Mouse (Mus musculus): ENCODE measurements around the gene Sema6c. TPM values are rescaled to one million over a fixed set of nuclear protein-coding genes. Genes with fewer than 3 reads are reported as not detected.
"Not testable (repeated sequence)": the region's sequence is repeated elsewhere in the genome, so short reads cannot be mapped to it uniquely, and the experiment has no call there.

Sema6c gene
- total and polyA plus RNA-seq, 2 experiments from 2014 or later, result 17.1 to 126 TPM

- no peak for ATAC-seq (ENCODE audit: low FRiP score)
- H3K4me3 ChIP-seq (ENCODE audit: low read depth, low read length), result no peak within 1 kb of the TSS
- no peak within 1 kb of the TSS for H3K9ac ChIP-seq (replicated peaks; ENCODE audit: low read length, poor library complexity, severe bottlenecking)
- H3K27me3 ChIP-seq (ENCODE audit: insufficient read depth, low read length), result no peaks in the 10 kb centered on the region
- H3K4me1 ChIP-seq (ENCODE audit: insufficient read depth, low read length), result no peaks in the 10 kb centered on the region
- WGBS, result 60% methylated on average over 6 of the region's 6 CpGs
- H3K36me3 ChIP-seq (ENCODE audit: insufficient read depth, low read length), result peaks cover 30% of the 10 kb centered on the region
- no peak within 1 kb of the TSS for H3K4me2 ChIP-seq (ENCODE audit: low read depth, low read length, poor library complexity, severe bottlenecking)
- no peak for DNase-seq (ENCODE audit: low spot score)
- no peaks in the 10 kb centered on the region for H3K9me3 ChIP-seq (ENCODE audit: low read length)
- no peak within 1 kb of the TSS for H3K27ac ChIP-seq (ENCODE audit: low read depth, low read length)
- TF ChIP-seq CTCF (IDR thresholded peaks at IDR 0.05), result peak; percentile 60
Observed at GRCm38 (mm10) chr3:95124246-95124645, 36.0 kb upstream of the Sema6c start, which contains the start of gene Tmod4. Tmod4 (plus strand) TSS chr3:95124476.

DNA sequence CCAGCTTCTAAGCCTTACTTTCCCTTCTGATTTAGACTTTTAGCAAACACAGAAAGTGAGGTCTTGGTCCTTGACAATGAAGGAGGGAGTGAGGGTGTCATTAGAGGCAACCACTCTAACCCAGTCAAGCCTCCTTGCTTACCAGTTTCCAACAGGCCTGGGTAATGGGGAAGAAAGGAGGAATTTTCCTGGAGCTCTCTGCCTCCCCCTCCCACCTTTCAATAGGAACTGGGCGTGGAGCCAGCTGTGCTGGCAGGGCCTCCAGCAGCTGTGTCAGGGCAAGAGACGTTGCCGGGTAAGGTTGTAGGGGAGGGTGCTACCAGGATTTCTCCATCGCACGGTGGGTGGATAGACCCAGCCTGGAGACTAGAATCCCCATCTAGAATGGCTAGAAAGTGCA lies 35.3 kb upstream of the Sema6c start:
- Histone ChIP-seq H3K36me3 (ENCODE audit: insufficient read depth, low read length) (peaks cover 30% of the 10 kb centered on the region), H3K4me1 (ENCODE audit: insufficient read depth, low read length) (no peaks in the 10 kb centered on the region), H3K27ac (ENCODE audit: low read depth, low read length) (no peak overlapping the region), H3K27me3 (ENCODE audit: insufficient read depth, low read length) (no peaks in the 10 kb centered on the region), H3K9me3 (ENCODE audit: low read length) (no peaks in the 10 kb centered on the region), H3K4me3 (ENCODE audit: low read depth, low read length) (no peak overlapping the region), H3K4me2 (ENCODE audit: low read depth, low read length, poor library complexity, severe bottlenecking) (no peak overlapping the region), H3K9ac (replicated peaks; ENCODE audit: low read length, poor library complexity, severe bottlenecking) (no peak overlapping the region)
- DNase-seq (ENCODE audit: low spot score) (peak; percentile 65), ATAC-seq (ENCODE audit: low FRiP score) (no peak)
- 36% methylated on average over 5 of the region's 5 CpGs for WGBS
- no peak for TF ChIP-seq CTCF (IDR thresholded peaks at IDR 0.05)

DNA sequence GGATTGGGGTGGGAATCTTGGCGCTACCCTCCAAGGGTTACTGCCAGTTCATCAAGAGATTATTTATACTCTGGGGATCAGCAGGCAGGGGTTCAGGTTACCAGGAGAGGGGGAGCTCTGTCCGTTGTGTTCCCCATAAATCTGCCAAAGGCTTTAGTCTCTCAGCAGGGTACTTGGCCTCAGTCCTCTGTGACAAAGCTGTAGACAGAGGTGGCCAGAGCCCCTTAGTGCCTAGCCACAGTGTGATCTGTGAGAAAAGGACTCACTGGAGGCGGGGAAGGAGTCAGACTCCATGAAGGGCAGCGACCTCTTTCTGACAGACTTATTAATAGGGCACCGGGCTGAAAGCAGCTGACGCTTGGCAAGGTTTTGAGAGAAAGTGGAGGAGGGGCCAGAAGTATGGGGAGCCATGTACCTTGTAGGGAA lies 31.0 kb upstream of the Sema6c start:
- H3K4me1 ChIP-seq (ENCODE audit: insufficient read depth, low read length), result peaks cover 6% of the 10 kb centered on the region; the same call in 1 of the 2 replicates
- no peaks in the 10 kb centered on the region for H3K27me3 ChIP-seq (ENCODE audit: insufficient read depth, low read length)
- no peak for TF ChIP-seq CTCF (IDR thresholded peaks at IDR 0.05)
- 41% methylated on average over 6 of the region's 6 CpGs for WGBS
- no peak for DNase-seq (ENCODE audit: low spot score)
- H3K4me3 ChIP-seq (ENCODE audit: low read depth, low read length), result no peak overlapping the region
- H3K9ac ChIP-seq (replicated peaks; ENCODE audit: low read length, poor library complexity, severe bottlenecking), result no peak overlapping the region
- H3K36me3 ChIP-seq (ENCODE audit: insufficient read depth, low read length), result peaks cover 13% of the 10 kb centered on the region
- no peak overlapping the region for H3K27ac ChIP-seq (ENCODE audit: low read depth, low read length)
- H3K9me3 ChIP-seq (ENCODE audit: low read length), result no peaks in the 10 kb centered on the region
- no peak for ATAC-seq (ENCODE audit: low FRiP score)
- no peak overlapping the region for H3K4me2 ChIP-seq (ENCODE audit: low read depth, low read length, poor library complexity, severe bottlenecking)

DNA sequence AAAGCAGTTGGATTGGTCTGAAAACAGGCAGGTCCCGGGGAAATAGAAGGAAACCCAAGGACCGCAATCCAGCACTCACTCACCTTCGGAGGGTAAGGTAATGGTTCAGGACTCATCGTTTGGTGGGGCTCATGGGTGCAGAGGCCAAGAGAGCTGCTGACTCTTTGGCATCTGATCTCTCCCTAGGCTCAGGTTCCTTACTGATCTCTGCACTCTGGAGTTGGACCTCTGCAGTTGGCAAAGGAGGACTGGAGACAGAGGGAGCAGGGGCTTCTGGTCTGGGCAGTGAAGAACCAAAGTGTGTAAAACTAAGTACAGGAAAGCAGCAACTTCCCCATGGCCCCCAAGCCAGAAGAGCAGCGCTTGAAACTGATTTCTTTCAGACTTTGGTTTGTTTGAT lies 30.2 kb upstream of the Sema6c start:
- TF ChIP-seq CTCF (IDR thresholded peaks at IDR 0.05), result no peak
- H3K9ac ChIP-seq (replicated peaks; ENCODE audit: low read length, poor library complexity, severe bottlenecking), result no peak overlapping the region
- H3K4me1 ChIP-seq (ENCODE audit: insufficient read depth, low read length), result peaks cover 6% of the 10 kb centered on the region; the same call in 1 of the 2 replicates
- DNase-seq (ENCODE audit: low spot score) (no peak), ATAC-seq (ENCODE audit: low FRiP score) (no peak)
- H3K9me3 ChIP-seq (ENCODE audit: low read length), result no peaks in the 10 kb centered on the region
- no peak overlapping the region for H3K4me2 ChIP-seq (ENCODE audit: low read depth, low read length, poor library complexity, severe bottlenecking)
- no peak overlapping the region for H3K4me3 ChIP-seq (ENCODE audit: low read depth, low read length)
- WGBS, result 93% methylated on average over 5 of the region's 5 CpGs
- H3K27ac ChIP-seq (ENCODE audit: low read depth, low read length), result no peak overlapping the region
- H3K27me3 ChIP-seq (ENCODE audit: insufficient read depth, low read length), result no peaks in the 10 kb centered on the region
- H3K36me3 ChIP-seq (ENCODE audit: insufficient read depth, low read length), result peaks cover 13% of the 10 kb centered on the region

GRCm38 (mm10) chr3:95132389-95132788 lies 27.9 kb upstream of the Sema6c start:
- H3K4me1 ChIP-seq (ENCODE audit: insufficient read depth, low read length); ATAC-seq (ENCODE audit: low FRiP score); H3K9me3 ChIP-seq (ENCODE audit: low read length); DNase-seq (ENCODE audit: low spot score); H3K4me2 ChIP-seq (ENCODE audit: low read depth, low read length, poor library complexity, severe bottlenecking); H3K27me3 ChIP-seq (ENCODE audit: insufficient read depth, low read length); H3K27ac ChIP-seq (ENCODE audit: low read depth, low read length); H3K4me3 ChIP-seq (ENCODE audit: low read depth, low read length); H3K9ac ChIP-seq (replicated peaks; ENCODE audit: low read length, poor library complexity, severe bottlenecking): not testable (repeated sequence)
- 88% methylated on average over 2 of the region's 2 CpGs for WGBS
- peak; percentile 40 for TF ChIP-seq CTCF (IDR thresholded peaks at IDR 0.05)
- H3K36me3 ChIP-seq (ENCODE audit: insufficient read depth, low read length), result peaks cover 13% of the 10 kb centered on the region

- Histone ChIP-seq H3K4me2 (ENCODE audit: low read depth, low read length, poor library complexity, severe bottlenecking) (peak overlapping the region; percentile 83), H3K27ac (ENCODE audit: low read depth, low read length) (peak overlapping the region; percentile 60), H3K9ac (replicated peaks; ENCODE audit: low read length, poor library complexity, severe bottlenecking) (peak overlapping the region; percentile 74), H3K4me1 (ENCODE audit: insufficient read depth, low read length) (peaks cover 6% of the 10 kb centered on the region; the same call in 1 of the 2 replicates), H3K4me3 (ENCODE audit: low read depth, low read length) (peak overlapping the region; percentile 53), H3K9me3 (ENCODE audit: low read length) (no peaks in the 10 kb centered on the region), H3K36me3 (ENCODE audit: insufficient read depth, low read length) (peaks cover 13% of the 10 kb centered on the region), H3K27me3 (ENCODE audit: insufficient read depth, low read length) (no peaks in the 10 kb centered on the region)
- 61% methylated on average over 11 of the region's 11 CpGs for WGBS
- ATAC-seq (ENCODE audit: low FRiP score) (no peak), DNase-seq (ENCODE audit: low spot score) (no peak)
- no peak for TF ChIP-seq CTCF (IDR thresholded peaks at IDR 0.05)
Observed at GRCm38 (mm10) chr3:95133176-95133575, 27.1 kb upstream of the Sema6c start.

Data from midbrain, postnatal 0 days (tissue).